Mouse (Mus musculus) liver, adult 2 months (tissue): ENCODE data around the gene Gnb1l. TPM values are rescaled to one million over a fixed set of nuclear protein-coding genes. Genes with fewer than 3 reads are reported as not detected.

ENCODE experiments used
- DNase-seq: peaks from one replicate; pipeline ENCODE4 v3.0.0-alpha.2; 2011; ENCODE audit warnings: low read depth, low spot score; ENCODE audit errors: extremely low read depth
- H3K27ac ChIP-seq: fragments of 200-500 bp; replicated peaks from 2 replicates; pipeline ENCODE4 v1.5.1; 2012; ENCODE audit warnings: low read depth, mild to moderate bottlenecking, control low read depth, inconsistent platforms, low read length; ENCODE audit not compliant: insufficient read depth
- H3K27me3 ChIP-seq: fragments of 200-500 bp; 2 replicates; pipeline ENCODE4 v1.6.1; 2012; ENCODE audit warnings: mild to moderate bottlenecking, moderate library complexity, low read length, inconsistent platforms; ENCODE audit not compliant: control insufficient read depth, insufficient read depth
- H3K36me3 ChIP-seq: fragments of 200-500 bp; 2 replicates; pipeline ENCODE4 v1.6.1; 2012; ENCODE audit warnings: low read length, inconsistent platforms; ENCODE audit not compliant: control insufficient read depth, insufficient read depth
- H3K4me1 ChIP-seq: fragments of 200-500 bp; 2 replicates; pipeline ENCODE4 v1.6.1; 2011; ENCODE audit warnings: low read length; ENCODE audit not compliant: control insufficient read depth, insufficient read depth
- H3K4me3 ChIP-seq: fragments of 200-500 bp; 2 replicates; pipeline ENCODE4 v1.5.1; 2011; ENCODE audit warnings: low read depth, mild to moderate bottlenecking, control low read depth, low read length, moderate library complexity; ENCODE audit not compliant: insufficient read depth
- H3K79me2 ChIP-seq: fragments of 200-500 bp; 2 replicates; pipeline ENCODE4 v1.6.1; 2012; ENCODE audit warnings: inconsistent platforms, mild to moderate bottlenecking, low read length, moderate library complexity; ENCODE audit not compliant: control insufficient read depth, insufficient read depth
- H3K9ac ChIP-seq: fragments of 200-500 bp; 2 replicates; pipeline ENCODE4 v1.6.1; 2012; ENCODE audit warnings: low read depth, mild to moderate bottlenecking, control low read depth, inconsistent platforms, low read length
- CTCF ChIP-seq: fragments of 200-500 bp; IDR thresholded peaks from 2 replicates; pipeline ENCODE4 v1.5.1; 2011; ENCODE audit warnings: low read depth, low read length, control low read depth
- POLR2A ChIP-seq: fragments of 200-500 bp; IDR thresholded peaks from 2 replicates; pipeline ENCODE4 v1.6.1; 2011; ENCODE audit warnings: low read length, control low read depth; ENCODE audit not compliant: insufficient read depth; ENCODE audit errors: extremely low read depth
- WGBS: fragments of 180-500 bp; shearing (Covaris S2); methylation state at CpG from one replicate; pipeline ENCODE4 v1.1.7; 2018; 5-methylcytosine and 5-hydroxymethylcytosine counted together
- polyA plus RNA-seq: library from polyadenylated mRNA; depleted of rRNA; stranded (reverse); fragments of >200 nt; gene quantifications from 2 replicates; pipeline ENCODE4 v1.2.3, GENCODE M21; 2012; rRNA removed
- total RNA-seq: library from RNA; depleted of rRNA; stranded (reverse); fragments of >200 nt; gene quantifications from 2 replicates; pipeline ENCODE4 v1.2.3, GENCODE M21; 2014; rRNA removed

The Gnb1l gene
- total RNA-seq (1.4 and 1.5 TPM in 2 replicates), polyA plus RNA-seq (3.6 and 4.8 TPM in 2 replicates)

GRCm38 (mm10) chr16:18498558-18498990 is at the start of gene Gnb1l, which contains the start of gene Rtl10:
Gnb1l (plus strand) TSS chr16:18498713.
Rtl10 (plus strand) TSS chr16:18498901.
- Histone ChIP-seq H3K36me3 (no peaks in the 10 kb centered on the region), H3K4me1 (peaks cover 10% of the 10 kb centered on the region), H3K27me3 (no peaks in the 10 kb centered on the region), H3K79me2 (no peaks in the 10 kb centered on the region), H3K4me3 (peak within 1 kb of the TSS; percentile 90), H3K9ac (peak within 1 kb of the TSS; percentile 89), H3K27ac (peak within 1 kb of the TSS; percentile 70)
- peak; percentile 70 for DNase-seq
- under 1% methylated on average over 51 of the region's 51 CpGs for WGBS
- TF ChIP-seq CTCF = no peak
- peak; percentile 75; the same call in 1 of the 2 replicates for TF ChIP-seq POLR2A

- Histone ChIP-seq H3K79me2 (no peaks in the 10 kb centered on the region), H3K4me3 (no peak overlapping the region), H3K27me3 (no peaks in the 10 kb centered on the region), H3K9ac (no peak overlapping the region), H3K27ac (no peak overlapping the region), H3K36me3 (peaks cover 11% of the 10 kb centered on the region), H3K4me1 (no peaks in the 10 kb centered on the region)
- no peak for TF ChIP-seq CTCF
- no peak for TF ChIP-seq POLR2A
- no peak for DNase-seq
- 95% methylated on average over 4 of the region's 4 CpGs for WGBS
These were observed 49.5 kb upstream of the Gnb1l start for GRCm38 (mm10) chr16:18449005-18449404.

DNA sequence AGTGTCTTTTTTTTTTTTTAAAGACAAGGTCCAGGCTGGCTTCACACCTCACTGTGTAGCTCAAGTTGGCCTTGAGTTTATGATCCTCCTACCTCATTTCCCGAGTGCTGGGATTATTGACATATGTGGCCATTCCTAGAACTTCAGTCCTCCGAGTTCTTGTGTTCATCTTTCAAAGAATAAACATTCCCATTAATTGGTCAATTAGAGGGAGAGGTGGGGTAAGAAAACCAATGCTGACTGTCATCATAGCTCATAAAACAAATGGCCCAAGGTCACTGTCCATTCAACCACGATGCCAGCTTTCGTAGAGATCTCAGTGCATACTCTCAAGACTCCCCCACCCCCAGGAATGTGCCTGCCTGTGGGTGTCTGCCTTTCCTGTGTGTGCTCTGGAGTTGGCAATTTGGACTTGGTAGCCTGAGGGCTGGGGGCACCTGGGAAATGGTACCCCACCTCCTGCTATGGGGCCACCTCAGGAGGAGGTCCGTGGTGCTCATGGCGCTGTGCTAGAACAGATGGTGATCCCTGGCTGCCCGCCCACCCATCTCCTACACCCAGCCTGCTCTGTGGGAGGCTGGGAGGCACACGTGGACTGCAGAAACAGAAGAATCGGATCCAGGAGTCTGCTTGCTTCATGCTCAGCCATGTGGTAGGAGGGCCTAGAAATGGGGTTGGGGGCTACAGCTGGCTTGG is 46.9 kb upstream of the Gnb1l start:
- H3K36me3 ChIP-seq = peaks cover 6% of the 10 kb centered on the region
- WGBS = 73% methylated on average over 9 of the region's 9 CpGs
- DNase-seq = no peak
- H3K27me3 ChIP-seq = no peaks in the 10 kb centered on the region
- TF ChIP-seq POLR2A (no peak), CTCF (no peak)
- no peak overlapping the region for H3K4me3 ChIP-seq
- no peaks in the 10 kb centered on the region for H3K4me1 ChIP-seq
- H3K27ac ChIP-seq = no peak overlapping the region
- no peaks in the 10 kb centered on the region for H3K79me2 ChIP-seq
- no peak overlapping the region for H3K9ac ChIP-seq

- Histone ChIP-seq H3K36me3 (peaks cover 12% of the 10 kb centered on the region), H3K27me3 (no peaks in the 10 kb centered on the region), H3K4me1 (no peaks in the 10 kb centered on the region), H3K27ac (no peak overlapping the region), H3K4me3 (no peak overlapping the region), H3K9ac (no peak overlapping the region), H3K79me2 (no peaks in the 10 kb centered on the region)
- TF ChIP-seq POLR2A (no peak), CTCF (no peak)
- 92% methylated on average over 8 of the region's 8 CpGs for WGBS
- no peak for DNase-seq
These were observed 46.1 kb upstream of the Gnb1l start for GRCm38 (mm10) chr16:18452361-18452862.

DNA sequence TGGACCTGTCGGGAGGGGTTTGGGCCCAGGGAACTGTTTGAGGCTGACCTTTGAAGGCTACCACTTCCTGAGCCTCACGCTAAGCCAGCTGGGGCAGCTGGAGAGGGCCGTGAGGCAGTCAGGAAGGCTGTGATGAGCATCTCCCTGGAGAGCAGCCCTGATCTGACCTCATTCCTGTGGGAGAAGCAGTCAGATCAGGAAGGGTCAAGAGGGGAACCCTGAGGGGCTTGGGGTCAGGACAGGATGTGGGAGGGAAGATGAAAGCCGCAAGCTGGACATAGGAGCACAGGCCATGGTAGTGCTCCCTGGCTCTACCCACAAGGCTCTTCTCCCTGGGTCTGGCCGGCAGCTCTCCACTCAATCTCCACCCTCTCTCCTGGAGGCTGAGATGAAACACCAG is 44.7 kb upstream of the Gnb1l start:
- Histone ChIP-seq H3K9ac (no peak overlapping the region), H3K4me1 (no peaks in the 10 kb centered on the region), H3K4me3 (no peak overlapping the region), H3K36me3 (peaks cover 13% of the 10 kb centered on the region), H3K79me2 (no peaks in the 10 kb centered on the region), H3K27me3 (no peaks in the 10 kb centered on the region), H3K27ac (no peak overlapping the region)
- no peak for TF ChIP-seq CTCF
- TF ChIP-seq POLR2A = no peak
- DNase-seq = no peak
- 80% methylated on average over 5 of the region's 5 CpGs for WGBS

DNA sequence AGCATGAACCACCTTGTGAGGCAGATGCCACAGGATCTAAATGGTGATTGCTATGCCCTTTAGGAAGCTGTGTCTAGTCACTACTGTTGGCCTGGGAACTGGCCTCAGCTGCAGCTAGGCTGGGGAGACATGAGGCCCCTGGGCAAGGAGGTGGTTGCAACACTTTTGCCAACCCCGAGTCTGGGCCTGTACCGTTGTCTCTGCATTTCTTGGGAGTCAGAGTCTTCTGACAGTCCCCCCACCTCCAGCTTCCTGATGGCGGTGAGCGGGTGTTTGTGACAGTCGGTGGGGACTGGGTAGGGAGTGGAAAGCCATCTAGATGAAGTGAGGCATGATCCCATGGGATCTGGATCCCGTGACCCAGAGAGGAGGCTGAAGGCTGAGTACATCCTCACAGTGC is 43.1 kb upstream of the Gnb1l start:
- no peak overlapping the region for H3K9ac ChIP-seq
- peaks cover 13% of the 10 kb centered on the region for H3K36me3 ChIP-seq
- H3K79me2 ChIP-seq = no peaks in the 10 kb centered on the region
- H3K4me1 ChIP-seq = no peaks in the 10 kb centered on the region
- H3K4me3 ChIP-seq = no peak overlapping the region
- 89% methylated on average over 6 of the region's 6 CpGs for WGBS
- no peak for DNase-seq
- no peak overlapping the region for H3K27ac ChIP-seq
- H3K27me3 ChIP-seq = no peaks in the 10 kb centered on the region
- TF ChIP-seq CTCF (no peak), POLR2A (no peak)
